Mouse (Mus musculus) C2C12 (cell line): ENCODE results near the gene Nfix.

ENCODE experiments used
- CEBPB ChIP-seq: IDR thresholded peaks from one replicate; pipeline ENCODE4 v1.6.1; 2011; ENCODE audit warnings: low read depth, mild to moderate bottlenecking, control low read depth, moderate library complexity
- CTCF ChIP-seq: IDR thresholded peaks from one replicate; pipeline ENCODE4 v1.5.1; 2011; ENCODE audit not compliant: control insufficient read depth, insufficient read depth, insufficient read length
- FOSL1 ChIP-seq: IDR thresholded peaks from one replicate; pipeline ENCODE4 v1.8.0; 2011; ENCODE audit warnings: mild to moderate bottlenecking, low read length; ENCODE audit not compliant: poor library complexity, insufficient read depth, severe bottlenecking
- MAX ChIP-seq: IDR thresholded peaks from one replicate; pipeline ENCODE4 v1.6.1; 2011; ENCODE audit warnings: mild to moderate bottlenecking, control low read depth
- MYOD1 ChIP-seq: IDR thresholded peaks from one replicate; pipeline ENCODE4 v1.6.1; 2011; ENCODE audit warnings: low read depth; ENCODE audit not compliant: control insufficient read depth, insufficient read length
- MYOG ChIP-seq: IDR thresholded peaks from one replicate; pipeline ENCODE4 v1.6.1; 2011; ENCODE audit not compliant: control insufficient read depth, insufficient read length; ENCODE audit errors: extremely low read depth
- USF1 ChIP-seq: IDR thresholded peaks from one replicate; pipeline ENCODE4 v1.6.1; 2011; ENCODE audit warnings: low read depth, mild to moderate bottlenecking, control low read depth, moderate library complexity

GRCm38 (mm10) chr8:84793134-84793533 is 7.0 kb downstream of the Nfix start:
- TF ChIP-seq MYOD1 (no peak), MYOG (no peak), CTCF (no peak), USF1 (no peak), FOSL1 (no peak), MAX (no peak), CEBPB (no peak)
